Mouse (Mus musculus) stomach, postnatal 0 days (tissue): ENCODE results near the gene Nek7.

Experiments
- CTCF ChIP-seq: IDR thresholded peaks from 2 replicates; pipeline ENCODE4 v1.5.1; 2016; ENCODE audit warnings: antibody characterized with exemption, low read depth, mild to moderate bottlenecking, moderate library complexity
- EP300 ChIP-seq: optimal IDR thresholded peaks from 2 replicates; pipeline ENCODE3; 2016; ENCODE audit warnings: antibody characterized with exemption

DNA sequence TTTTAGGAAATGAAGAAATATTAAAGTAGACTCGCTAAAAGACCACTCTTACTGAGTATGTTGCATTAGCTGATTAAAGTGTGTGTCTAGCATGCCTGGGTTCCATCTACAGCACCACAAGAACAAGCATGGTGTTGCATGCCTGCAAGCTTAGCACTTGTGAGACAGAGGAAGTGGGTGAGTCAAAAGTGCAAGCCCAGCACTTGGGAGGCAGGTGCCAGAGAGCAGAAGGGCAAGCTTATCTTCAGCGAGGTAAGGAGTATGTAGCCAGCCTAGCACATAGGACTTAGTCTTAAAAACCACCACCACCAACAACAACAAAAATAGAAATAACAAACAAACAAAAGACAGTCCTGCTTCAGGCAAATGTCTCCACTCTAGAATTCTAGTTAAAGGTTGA, 103.0 kb downstream of the Nek7 start:
- TF ChIP-seq EP300, result no peak
- TF ChIP-seq CTCF, result no peak
